Mouse (Mus musculus): ENCODE measurements around the gene Ngdn.

GRCm38 (mm10) chr14:54967874-54968273 lies 47.4 kb upstream of the Ngdn start:
- TF ChIP-seq CTCF (conservative IDR thresholded peaks at IDR 0.05; ENCODE audit: low read length) = no peak
- no peak for TF ChIP-seq POU5F1 (IDR thresholded peaks at IDR 0.05; ENCODE audit: borderline replicate concordance, low read length)
- TF ChIP-seq NANOG (IDR thresholded peaks at IDR 0.05; ENCODE audit: borderline replicate concordance, low read length) = no peak

All from E14TG2a.4 (cell line).